Mouse (Mus musculus): ENCODE results near the gene Cdcp1. TPM values are rescaled to one million over a fixed set of nuclear protein-coding genes. Genes with fewer than 3 reads are reported as not detected.

The Cdcp1 gene
- polyA plus RNA-seq, 1 experiment = 0.05 TPM

- no peak for TF ChIP-seq POLR2A (IDR thresholded peaks at IDR 0.05; ENCODE audit: control insufficient read depth, low read depth, low read length)
- no peak for TF ChIP-seq CTCF (IDR thresholded peaks at IDR 0.05; ENCODE audit: control insufficient read depth, insufficient read depth, insufficient replicate concordance, low read depth, low read length)
- H3K27me3 ChIP-seq (ENCODE audit: control insufficient read depth, insufficient read depth, low read length) = no peaks in the 10 kb centered on the region
- H3K27ac ChIP-seq (ENCODE audit: control insufficient read depth, insufficient read depth, low read depth, low read length) = no peak overlapping the region
- H3K36me3 ChIP-seq (ENCODE audit: control insufficient read depth, insufficient read depth, low read length) = no peaks in the 10 kb centered on the region
- H3K4me3 ChIP-seq (ENCODE audit: control insufficient read depth, low read depth, low read length) = no peak overlapping the region
- peaks cover 2% of the 10 kb centered on the region; the same call in 1 of the 2 replicates for H3K4me1 ChIP-seq (ENCODE audit: control insufficient read depth, insufficient read depth, low read length)
These were observed 2.5 kb downstream of the Cdcp1 start for GRCm38 (mm10) chr9:123213371-123213770.

GRCm38 (mm10) chr9:123207895-123208294 is 7.9 kb downstream of the Cdcp1 start:
- Histone ChIP-seq H3K27ac (ENCODE audit: control insufficient read depth, insufficient read depth, low read depth, low read length) (no peak overlapping the region), H3K4me3 (ENCODE audit: control insufficient read depth, low read depth, low read length) (no peak overlapping the region), H3K27me3 (ENCODE audit: control insufficient read depth, insufficient read depth, low read length) (no peaks in the 10 kb centered on the region), H3K36me3 (ENCODE audit: control insufficient read depth, insufficient read depth, low read length) (no peaks in the 10 kb centered on the region), H3K4me1 (ENCODE audit: control insufficient read depth, insufficient read depth, low read length) (no peaks in the 10 kb centered on the region)
- no peak for TF ChIP-seq CTCF (IDR thresholded peaks at IDR 0.05; ENCODE audit: control insufficient read depth, insufficient read depth, insufficient replicate concordance, low read depth, low read length)

- Histone ChIP-seq H3K4me1 (ENCODE audit: control insufficient read depth, insufficient read depth, low read length) (no peaks in the 10 kb centered on the region), H3K36me3 (ENCODE audit: control insufficient read depth, insufficient read depth, low read length) (no peaks in the 10 kb centered on the region), H3K4me3 (ENCODE audit: control insufficient read depth, low read depth, low read length) (no peak overlapping the region), H3K27me3 (ENCODE audit: control insufficient read depth, insufficient read depth, low read length) (no peaks in the 10 kb centered on the region), H3K27ac (ENCODE audit: control insufficient read depth, insufficient read depth, low read depth, low read length) (no peak overlapping the region)
- TF ChIP-seq CTCF (IDR thresholded peaks at IDR 0.05; ENCODE audit: control insufficient read depth, insufficient read depth, insufficient replicate concordance, low read depth, low read length) (no peak), POLR2A (IDR thresholded peaks at IDR 0.05; ENCODE audit: control insufficient read depth, low read depth, low read length) (no peak)
These were observed 8.9 kb downstream of the Cdcp1 start for GRCm38 (mm10) chr9:123206948-123207347.

GRCm38 (mm10) chr9:123206526-123206925 is 9.3 kb downstream of the Cdcp1 start:
- Histone ChIP-seq H3K27me3 (ENCODE audit: control insufficient read depth, insufficient read depth, low read length) (no peaks in the 10 kb centered on the region), H3K36me3 (ENCODE audit: control insufficient read depth, insufficient read depth, low read length) (no peaks in the 10 kb centered on the region), H3K4me3 (ENCODE audit: control insufficient read depth, low read depth, low read length) (no peak overlapping the region), H3K27ac (ENCODE audit: control insufficient read depth, insufficient read depth, low read depth, low read length) (no peak overlapping the region), H3K4me1 (ENCODE audit: control insufficient read depth, insufficient read depth, low read length) (no peaks in the 10 kb centered on the region)
- TF ChIP-seq POLR2A (IDR thresholded peaks at IDR 0.05; ENCODE audit: control insufficient read depth, low read depth, low read length) = no peak
- TF ChIP-seq CTCF (IDR thresholded peaks at IDR 0.05; ENCODE audit: control insufficient read depth, insufficient read depth, insufficient replicate concordance, low read depth, low read length) = no peak

- Histone ChIP-seq H3K4me3 (ENCODE audit: control insufficient read depth, low read depth, low read length) (no peak overlapping the region), H3K27me3 (ENCODE audit: control insufficient read depth, insufficient read depth, low read length) (no peaks in the 10 kb centered on the region), H3K4me1 (ENCODE audit: control insufficient read depth, insufficient read depth, low read length) (no peaks in the 10 kb centered on the region), H3K36me3 (ENCODE audit: control insufficient read depth, insufficient read depth, low read length) (no peaks in the 10 kb centered on the region), H3K27ac (ENCODE audit: control insufficient read depth, insufficient read depth, low read depth, low read length) (no peak overlapping the region)
- no peak for TF ChIP-seq CTCF (IDR thresholded peaks at IDR 0.05; ENCODE audit: control insufficient read depth, insufficient read depth, insufficient replicate concordance, low read depth, low read length)
- no peak for TF ChIP-seq POLR2A (IDR thresholded peaks at IDR 0.05; ENCODE audit: control insufficient read depth, low read depth, low read length)
These were observed 15.7 kb downstream of the Cdcp1 start for GRCm38 (mm10) chr9:123200116-123200515.

GRCm38 (mm10) chr9:123188271-123188670 is 27.6 kb downstream of the Cdcp1 start:
- Histone ChIP-seq H3K36me3 (ENCODE audit: control insufficient read depth, insufficient read depth, low read length) (no peaks in the 10 kb centered on the region), H3K27ac (ENCODE audit: control insufficient read depth, insufficient read depth, low read depth, low read length) (no peak overlapping the region), H3K4me1 (ENCODE audit: control insufficient read depth, insufficient read depth, low read length) (no peaks in the 10 kb centered on the region), H3K4me3 (ENCODE audit: control insufficient read depth, low read depth, low read length) (no peak overlapping the region), H3K27me3 (ENCODE audit: control insufficient read depth, insufficient read depth, low read length) (no peaks in the 10 kb centered on the region)
- TF ChIP-seq CTCF (IDR thresholded peaks at IDR 0.05; ENCODE audit: control insufficient read depth, insufficient read depth, insufficient replicate concordance, low read depth, low read length) (no peak), POLR2A (IDR thresholded peaks at IDR 0.05; ENCODE audit: control insufficient read depth, low read depth, low read length) (no peak)

GRCm38 (mm10) chr9:123187589-123187988 is 28.2 kb downstream of the Cdcp1 start:
- H3K27ac ChIP-seq (ENCODE audit: control insufficient read depth, insufficient read depth, low read depth, low read length) = no peak overlapping the region
- no peak overlapping the region for H3K4me3 ChIP-seq (ENCODE audit: control insufficient read depth, low read depth, low read length)
- H3K4me1 ChIP-seq (ENCODE audit: control insufficient read depth, insufficient read depth, low read length) = no peaks in the 10 kb centered on the region
- TF ChIP-seq POLR2A (IDR thresholded peaks at IDR 0.05; ENCODE audit: control insufficient read depth, low read depth, low read length) = no peak
- TF ChIP-seq CTCF (IDR thresholded peaks at IDR 0.05; ENCODE audit: control insufficient read depth, insufficient read depth, insufficient replicate concordance, low read depth, low read length) = no peak
- H3K27me3 ChIP-seq (ENCODE audit: control insufficient read depth, insufficient read depth, low read length) = no peaks in the 10 kb centered on the region
- H3K36me3 ChIP-seq (ENCODE audit: control insufficient read depth, insufficient read depth, low read length) = no peaks in the 10 kb centered on the region

- Histone ChIP-seq H3K4me1 (ENCODE audit: control insufficient read depth, insufficient read depth, low read length) (no peaks in the 10 kb centered on the region), H3K36me3 (ENCODE audit: control insufficient read depth, insufficient read depth, low read length) (no peaks in the 10 kb centered on the region), H3K27ac (ENCODE audit: control insufficient read depth, insufficient read depth, low read depth, low read length) (no peak overlapping the region), H3K27me3 (ENCODE audit: control insufficient read depth, insufficient read depth, low read length) (no peaks in the 10 kb centered on the region), H3K4me3 (ENCODE audit: control insufficient read depth, low read depth, low read length) (no peak overlapping the region)
- TF ChIP-seq POLR2A (IDR thresholded peaks at IDR 0.05; ENCODE audit: control insufficient read depth, low read depth, low read length) = no peak
- no peak for TF ChIP-seq CTCF (IDR thresholded peaks at IDR 0.05; ENCODE audit: control insufficient read depth, insufficient read depth, insufficient replicate concordance, low read depth, low read length)
These were observed 29.7 kb downstream of the Cdcp1 start for GRCm38 (mm10) chr9:123186151-123186550.

Data from testis, adult 2 months (tissue).